Mouse (Mus musculus): ENCODE data around the gene Mettl8. TPM values are rescaled to one million over a fixed set of nuclear protein-coding genes. Genes with fewer than 3 reads are reported as not detected.
A peak's percentile ranks its signal among the peaks of the same experiment; 100 is the strongest.

The Mettl8 gene
- total RNA-seq, 2 experiments from 2014 or later = 4.6 to 5.1 TPM

DNA sequence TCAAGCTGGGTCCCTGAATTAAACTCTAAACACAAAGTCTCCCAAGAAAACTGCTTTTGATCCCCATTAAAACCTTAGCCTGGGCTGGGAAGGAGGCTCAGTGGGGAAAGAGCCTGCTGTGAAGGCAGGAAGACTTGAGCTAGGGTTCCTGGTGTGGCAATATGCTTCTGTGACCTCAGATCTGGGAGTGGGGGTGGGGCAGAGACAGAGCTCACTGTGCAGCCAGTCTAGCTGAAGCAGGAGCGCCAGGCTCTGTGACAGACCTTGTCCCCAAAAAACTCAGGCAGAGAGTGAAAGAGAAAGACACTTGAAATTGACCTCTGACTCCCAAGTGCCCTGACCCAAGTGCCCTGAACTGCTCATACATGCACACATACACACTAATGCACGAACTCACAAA, 62.7 kb downstream of the Mettl8 start:
- DNase-seq = peak; percentile 43 to 53
- intact Hi-C loops (cut with DNase I) = no loop called here

- peak; percentile 71 to 77 for DNase-seq
- intact Hi-C loops (cut with DNase I) = no loop called here
Observed at GRCm38 (mm10) chr2:70990196-70990595, 65.2 kb downstream of the Mettl8 start.

DNA sequence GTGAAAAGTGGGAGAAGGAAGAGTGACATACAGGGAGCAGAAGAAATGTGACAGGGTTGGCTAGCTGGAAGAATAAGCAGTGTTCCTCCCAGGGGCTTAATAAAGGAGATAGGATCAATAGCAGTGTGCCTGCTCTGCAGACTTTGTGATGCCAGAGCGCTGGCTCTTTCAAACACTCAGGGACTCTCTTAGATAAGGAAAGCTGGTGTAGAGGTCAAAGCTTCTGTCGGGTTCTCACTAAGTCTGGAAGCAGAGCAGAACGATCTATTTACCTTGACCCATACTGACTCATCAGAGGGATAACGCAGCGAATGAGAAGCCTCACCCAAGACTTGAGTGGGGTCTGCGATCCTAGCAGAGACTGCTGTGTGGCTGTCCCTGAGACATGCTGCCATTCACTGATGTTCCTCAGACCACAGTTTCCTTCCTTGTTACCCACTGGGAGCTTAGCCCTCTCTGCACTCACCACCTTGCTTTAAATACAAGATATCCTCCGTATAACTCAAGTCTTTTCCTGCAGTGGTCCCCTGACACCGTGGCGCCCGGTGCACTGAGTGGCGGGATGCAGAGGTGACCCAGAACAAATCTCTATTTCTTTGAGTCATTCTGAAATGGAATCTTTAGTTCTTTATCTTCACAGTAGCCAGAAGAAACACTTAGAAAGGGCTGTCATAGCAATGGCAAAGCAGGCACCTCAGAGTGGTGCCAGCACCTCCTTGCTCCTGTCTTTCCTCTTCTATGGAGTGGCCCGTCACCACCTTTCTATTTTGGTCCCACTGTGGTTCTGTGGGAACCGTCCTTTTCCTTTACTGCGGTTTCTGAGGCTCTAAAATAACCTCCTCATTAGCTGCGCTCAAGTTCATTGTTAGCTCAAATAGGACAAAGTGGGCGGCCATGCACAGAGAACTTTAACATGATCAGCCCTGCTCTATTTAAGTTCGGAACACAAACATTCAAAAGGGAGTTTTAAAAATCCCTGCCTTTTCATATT, 65.9 kb downstream of the Mettl8 start:
- DNase-seq = peak; percentile 65 to 68
- intact Hi-C loops (cut with DNase I) = loop anchor here (5.0 kb wide), 1 partner anchor 162 kb away; the partner anchor contains the start of gene Tlk1

GRCm38 (mm10) chr2:70978271-70978670, 77.1 kb downstream of the Mettl8 start:
- peak; percentile 54 to 55 for DNase-seq
- intact Hi-C loops (cut with DNase I) = loop anchor here (5.0 kb wide), 1 partner anchor 66 kb away; no protein-coding TSS in a partner anchor

GRCm38 (mm10) chr2:70974769-70975168, 80.6 kb downstream of the Mettl8 start:
- DNase-seq = no peak
- intact Hi-C loops (cut with DNase I) = loop anchor here (5.0 kb wide), 1 partner anchor 62 kb away; no protein-coding TSS in a partner anchor

DNA sequence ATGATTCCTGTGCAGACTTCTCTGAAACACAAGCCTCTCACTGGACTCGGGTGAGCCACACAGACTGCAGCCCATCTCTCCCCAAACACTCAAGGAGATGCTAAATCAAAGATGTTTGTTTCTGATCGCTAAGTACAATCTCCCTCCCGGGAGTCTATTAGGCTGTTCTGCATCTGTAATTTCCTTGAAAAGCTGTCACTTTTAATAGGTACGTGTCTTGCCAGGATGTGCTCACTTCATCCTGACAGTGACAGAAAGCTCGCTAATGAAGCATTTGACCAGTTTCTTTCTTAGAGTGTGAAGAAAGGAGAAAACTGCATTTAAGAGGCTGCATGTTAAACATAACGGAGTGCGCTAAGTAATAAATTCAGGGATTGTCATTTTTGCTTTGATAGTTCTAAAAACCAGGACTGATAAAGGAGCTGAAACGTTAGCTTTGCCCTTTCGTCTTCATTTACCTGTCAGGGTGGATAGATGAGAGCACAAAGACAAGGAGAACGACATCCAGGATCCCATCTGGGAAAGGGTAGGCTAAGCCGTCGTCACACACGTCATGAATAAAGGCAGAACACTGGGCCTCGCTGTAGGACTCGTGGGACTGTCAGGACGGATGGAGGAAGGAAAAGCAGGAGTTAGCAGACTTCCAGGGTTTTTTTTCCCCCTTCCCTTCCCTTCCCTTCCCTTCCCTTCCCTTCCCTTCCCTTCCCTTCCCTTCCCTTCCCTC, 82.4 kb downstream of the Mettl8 start:
- DNase-seq = no peak
- intact Hi-C loops (cut with DNase I) = no loop called here

DNA sequence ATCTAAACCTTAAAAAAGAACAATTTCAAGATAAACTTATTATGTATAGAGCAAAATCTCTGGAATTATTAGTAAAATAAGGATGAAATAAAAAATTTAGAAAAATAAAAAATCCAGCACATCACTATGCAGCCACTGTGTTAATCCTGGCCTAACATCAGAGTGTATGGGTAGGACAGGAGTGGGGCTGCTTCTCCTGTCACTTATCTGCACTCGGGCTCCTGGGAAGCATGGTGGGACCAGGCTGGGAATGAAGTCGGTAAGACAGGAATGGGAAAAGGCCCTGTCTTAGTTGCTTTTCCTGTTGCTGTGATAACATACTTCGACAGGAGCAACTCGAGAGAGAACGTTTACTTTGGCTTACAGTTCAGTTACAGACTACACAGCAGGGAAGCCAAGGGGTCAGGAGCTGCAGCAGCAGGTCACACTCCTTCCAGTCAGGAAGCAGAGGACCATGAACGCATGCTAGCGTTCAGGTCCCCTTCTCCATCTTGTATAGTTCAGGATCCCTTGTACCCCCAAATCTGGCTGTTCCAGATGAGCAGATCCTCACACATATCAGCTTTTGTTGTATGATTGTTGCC, 85.1 kb downstream of the Mettl8 start:
- intact Hi-C loops (cut with DNase I) = no loop called here

GRCm38 (mm10) chr2:70968305-70968704, 87.1 kb downstream of the Mettl8 start:
- intact Hi-C loops (cut with DNase I) = no loop called here
- DNase-seq = no peak

More for the DNA sequence above, 85.1 kb downstream of the Mettl8 start:
- no peak for DNase-seq

DNA sequence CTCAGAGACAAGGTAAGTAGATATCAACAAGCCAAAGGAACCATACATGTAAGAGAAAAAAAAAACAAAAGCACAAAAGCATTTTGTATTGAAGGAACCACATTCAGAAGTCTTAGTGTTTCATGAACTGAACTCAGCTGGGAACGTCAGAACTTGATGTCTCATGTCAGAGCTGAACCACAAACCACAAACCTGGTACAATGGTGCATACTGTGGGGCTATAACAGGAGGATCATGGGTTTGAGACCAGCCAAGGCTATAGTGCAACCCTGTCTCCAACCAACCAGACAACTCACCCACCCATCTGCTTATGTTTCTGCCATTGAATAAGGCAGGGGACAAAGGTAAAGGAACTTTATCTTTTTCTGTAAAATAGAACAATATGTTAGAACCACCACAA, 88.2 kb downstream of the Mettl8 start:
- DNase-seq = no peak
- intact Hi-C loops (cut with DNase I) = no loop called here

DNA sequence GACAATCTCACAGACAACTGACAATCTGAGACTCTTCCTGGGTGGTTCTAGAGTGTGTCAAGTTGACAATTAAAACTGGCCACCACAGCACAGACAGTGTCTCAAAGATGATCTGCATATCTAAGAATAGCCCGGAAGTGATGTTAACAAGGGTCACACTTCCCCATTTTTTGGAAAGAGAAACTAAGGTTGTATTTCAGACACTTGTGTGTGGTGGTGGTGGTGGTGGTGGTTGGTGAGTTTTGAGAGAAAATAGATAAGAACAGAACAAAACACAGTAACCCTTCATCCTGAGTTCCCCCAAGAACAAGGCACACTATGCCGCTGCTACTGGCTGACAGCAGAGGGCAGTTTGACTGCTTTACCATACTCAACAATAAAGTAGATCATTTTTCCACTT, 90.6 kb downstream of the Mettl8 start:
- intact Hi-C loops (cut with DNase I) = no loop called here
- no peak for DNase-seq

DNA sequence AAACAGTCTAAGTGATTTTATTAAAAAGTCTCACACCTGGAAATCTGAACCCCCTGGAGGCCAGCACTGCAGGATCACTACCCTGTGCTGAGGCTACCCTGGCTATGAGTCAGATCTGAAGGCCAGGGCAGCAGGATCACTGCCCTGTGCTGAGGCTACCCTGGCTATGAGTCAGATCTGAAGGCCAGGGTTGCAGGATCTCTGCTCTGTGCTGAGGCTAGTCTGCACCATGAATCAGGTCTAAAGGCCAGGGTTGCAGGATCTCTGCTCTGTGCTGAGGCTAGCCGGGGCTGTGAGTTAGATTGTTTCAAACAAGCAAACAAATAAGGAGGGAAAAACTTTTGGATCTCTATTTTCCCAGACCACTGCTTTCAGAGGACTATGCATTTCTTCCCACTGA, 92.5 kb downstream of the Mettl8 start:
- no peak for DNase-seq
- intact Hi-C loops (cut with DNase I) = no loop called here

- no peak for DNase-seq
- intact Hi-C loops (cut with DNase I) = no loop called here
Observed at GRCm38 (mm10) chr2:70961086-70961941, 94.1 kb downstream of the Mettl8 start.

DNA sequence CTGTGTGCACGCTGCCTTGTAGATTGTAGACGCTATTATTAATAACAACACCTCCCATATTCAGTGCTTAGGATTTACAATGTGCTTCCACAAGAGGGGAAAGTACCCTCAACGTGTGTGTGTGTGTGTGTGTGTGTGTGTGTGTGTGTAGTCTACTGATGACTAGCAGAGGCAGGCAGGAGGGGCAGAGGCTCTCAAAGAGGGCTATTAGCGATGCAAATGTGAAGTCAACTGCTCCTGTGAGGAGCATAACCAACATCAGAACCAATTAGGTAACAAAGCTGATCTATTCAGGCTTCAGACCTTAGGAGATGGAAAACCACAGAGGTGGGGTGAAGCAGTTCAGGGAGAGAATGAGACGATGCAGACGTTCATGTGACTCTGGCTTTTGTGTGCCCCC, 95.3 kb downstream of the Mettl8 start:
- DNase-seq = no peak
- intact Hi-C loops (cut with DNase I) = no loop called here

GRCm38 (mm10) chr2:70959337-70959736, 96.0 kb downstream of the Mettl8 start:
- intact Hi-C loops (cut with DNase I) = no loop called here
- DNase-seq = no peak

DNA sequence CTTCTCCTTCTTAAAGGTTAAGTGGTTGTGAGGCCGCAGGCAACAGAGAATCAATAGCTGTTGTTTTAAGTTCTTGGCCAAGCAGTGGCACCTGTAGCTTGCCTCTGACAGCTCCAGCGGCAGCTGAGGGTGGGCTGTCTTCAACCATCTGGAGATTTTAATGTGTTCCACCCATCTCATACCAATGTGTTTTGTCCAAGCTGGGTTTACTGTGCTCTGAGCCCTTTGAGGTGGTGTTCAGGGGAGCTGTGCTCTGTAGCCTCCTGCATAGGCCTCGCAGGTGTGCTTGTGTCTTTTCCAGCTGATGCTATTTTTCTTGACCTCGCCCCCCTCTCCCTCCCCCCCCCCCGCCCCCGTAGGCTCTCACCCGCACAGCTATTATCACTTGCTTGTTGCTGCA, 96.8 kb downstream of the Mettl8 start:
- DNase-seq = no peak
- intact Hi-C loops (cut with DNase I) = no loop called here

DNA sequence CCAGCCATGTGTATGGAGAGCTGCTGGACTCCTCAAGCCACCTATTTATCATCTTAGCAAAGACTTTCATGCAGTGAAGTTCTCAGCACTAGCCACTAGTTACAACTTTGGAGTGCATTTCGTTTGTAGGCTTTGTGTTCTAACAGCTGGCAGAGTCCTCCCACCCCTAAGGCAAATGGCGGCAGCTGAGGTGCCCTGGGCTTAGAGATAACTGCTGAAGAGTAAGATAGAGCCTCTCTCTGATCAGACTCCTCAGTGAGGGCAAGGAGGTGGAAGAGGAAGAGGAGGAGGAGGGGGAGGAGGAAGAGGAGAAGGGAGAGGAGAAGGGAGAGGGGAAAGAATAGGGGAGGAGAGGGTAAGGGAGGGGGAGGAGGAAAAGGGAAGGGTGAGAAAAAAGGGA, 101.8 kb downstream of the Mettl8 start:
- intact Hi-C loops (cut with DNase I) = no loop called here
- no peak for DNase-seq

DNA sequence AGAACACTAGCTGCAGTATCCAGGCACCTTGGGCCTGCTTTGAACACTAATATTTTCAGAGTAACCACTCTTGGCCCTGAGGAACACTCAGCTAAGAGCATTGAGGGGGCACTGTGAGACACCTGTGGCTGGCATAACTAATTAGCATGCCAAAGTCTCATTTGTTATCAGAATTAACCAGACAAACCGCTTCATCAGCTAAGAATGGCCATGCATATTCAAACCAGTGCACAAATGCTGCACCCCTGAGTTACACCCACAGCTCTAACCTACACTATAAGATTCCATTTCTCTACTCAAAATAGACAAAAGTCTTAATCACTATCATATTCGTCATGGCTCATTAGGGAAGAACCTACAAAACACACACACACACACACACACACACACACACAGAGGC, 103.4 kb downstream of the Mettl8 start:
- no peak for DNase-seq
- intact Hi-C loops (cut with DNase I) = no loop called here

- DNase-seq = no peak
- intact Hi-C loops (cut with DNase I) = no loop called here
Observed at GRCm38 (mm10) chr2:70944511-70945305, 110.7 kb downstream of the Mettl8 start.

GRCm38 (mm10) chr2:70940826-70941225, 114.6 kb downstream of the Mettl8 start:
- intact Hi-C loops (cut with DNase I) = no loop called here
- no peak for DNase-seq

All from heart, postnatal 10 days (tissue).